Mouse (Mus musculus) testis, adult 2 months (tissue): ENCODE measurements around the gene Adgrv1. TPM values are rescaled to one million over a fixed set of nuclear protein-coding genes. Genes with fewer than 3 reads are reported as not detected.
"Not testable (repeated sequence)": the region's sequence is repeated elsewhere in the genome, so short reads cannot be mapped to it uniquely, and the experiment has no call there.

Source experiments
- H3K27ac ChIP-seq: fragments of 200-500 bp; 2 replicates; pipeline ENCODE4 v1.5.1; 2012; ENCODE audit warnings: low read depth, low read length; ENCODE audit not compliant: control insufficient read depth, insufficient read depth
- H3K27me3 ChIP-seq: fragments of 200-500 bp; 2 replicates; pipeline ENCODE4 v1.6.1; 2012; ENCODE audit warnings: mild to moderate bottlenecking, low read length, moderate library complexity; ENCODE audit not compliant: control insufficient read depth, insufficient read depth
- H3K36me3 ChIP-seq: fragments of 200-500 bp; 2 replicates; pipeline ENCODE4 v1.6.1; 2012; ENCODE audit warnings: mild to moderate bottlenecking, low read length; ENCODE audit not compliant: control insufficient read depth, insufficient read depth
- H3K4me1 ChIP-seq: fragments of 200-500 bp; 2 replicates; pipeline ENCODE4 v1.6.1; 2012; ENCODE audit warnings: low read length; ENCODE audit not compliant: control insufficient read depth, insufficient read depth
- H3K4me3 ChIP-seq: fragments of 200-500 bp; 2 replicates; pipeline ENCODE4 v1.5.1; 2012; ENCODE audit warnings: low read depth, mild to moderate bottlenecking, low read length, moderate library complexity, mixed read lengths; ENCODE audit not compliant: control insufficient read depth
- CTCF ChIP-seq: fragments of 200-500 bp; IDR thresholded peaks from 2 replicates; pipeline ENCODE4 v1.5.1; 2012; ENCODE audit warnings: low read depth, mild to moderate bottlenecking, inconsistent platforms, low read length, moderate library complexity; ENCODE audit not compliant: control insufficient read depth, insufficient read depth, insufficient replicate concordance
- POLR2A ChIP-seq: fragments of 200-500 bp; IDR thresholded peaks from 2 replicates; pipeline ENCODE4 v1.6.1; 2012; ENCODE audit warnings: low read depth, mild to moderate bottlenecking, inconsistent platforms, low read length, moderate library complexity; ENCODE audit not compliant: control insufficient read depth
- polyA plus RNA-seq: library from polyadenylated mRNA; depleted of rRNA; stranded (reverse); fragments of >200 nt; gene quantifications from 2 replicates; pipeline ENCODE4 v1.2.3, GENCODE M21; 2012

The Adgrv1 gene
- polyA plus RNA-seq, 1 experiment: 6.7 TPM

- Histone ChIP-seq H3K27ac (peak overlapping the region; percentile 88), H3K27me3 (no peaks in the 10 kb centered on the region), H3K4me3 (peak overlapping the region; percentile 93), H3K36me3 (no peaks in the 10 kb centered on the region), H3K4me1 (peaks cover 5% of the 10 kb centered on the region)
- TF ChIP-seq CTCF: no peak
- TF ChIP-seq POLR2A: no peak
Measured at GRCm38 (mm10) chr13:81657008-81657350, 24.0 kb upstream of the Adgrv1 start.

- Histone ChIP-seq H3K36me3 (no peaks in the 10 kb centered on the region), H3K4me3 (no peak overlapping the region), H3K27ac (peak overlapping the region; percentile 0; the same call in 1 of the 2 replicates), H3K27me3 (no peaks in the 10 kb centered on the region), H3K4me1 (peaks cover 5% of the 10 kb centered on the region)
- TF ChIP-seq POLR2A: no peak
- no peak for TF ChIP-seq CTCF
Measured at GRCm38 (mm10) chr13:81656091-81656850, 23.3 kb upstream of the Adgrv1 start.

- H3K36me3 ChIP-seq, H3K4me3 ChIP-seq: not testable (repeated sequence)
Measured at GRCm38 (mm10) chr13:81650382-81650781, 17.4 kb upstream of the Adgrv1 start.

GRCm38 (mm10) chr13:81646348-81646747 lies 13.4 kb upstream of the Adgrv1 start:
- Histone ChIP-seq H3K4me1 (no peaks in the 10 kb centered on the region), H3K27me3 (no peaks in the 10 kb centered on the region), H3K4me3 (no peak overlapping the region), H3K27ac (no peak overlapping the region), H3K36me3 (no peaks in the 10 kb centered on the region)
- TF ChIP-seq CTCF (no peak), POLR2A (no peak)

More at GRCm38 (mm10) chr13:81650382-81650781, 17.4 kb upstream of the Adgrv1 start:
- H3K27me3 ChIP-seq, H3K27ac ChIP-seq, H3K4me1 ChIP-seq: not testable (repeated sequence)

DNA sequence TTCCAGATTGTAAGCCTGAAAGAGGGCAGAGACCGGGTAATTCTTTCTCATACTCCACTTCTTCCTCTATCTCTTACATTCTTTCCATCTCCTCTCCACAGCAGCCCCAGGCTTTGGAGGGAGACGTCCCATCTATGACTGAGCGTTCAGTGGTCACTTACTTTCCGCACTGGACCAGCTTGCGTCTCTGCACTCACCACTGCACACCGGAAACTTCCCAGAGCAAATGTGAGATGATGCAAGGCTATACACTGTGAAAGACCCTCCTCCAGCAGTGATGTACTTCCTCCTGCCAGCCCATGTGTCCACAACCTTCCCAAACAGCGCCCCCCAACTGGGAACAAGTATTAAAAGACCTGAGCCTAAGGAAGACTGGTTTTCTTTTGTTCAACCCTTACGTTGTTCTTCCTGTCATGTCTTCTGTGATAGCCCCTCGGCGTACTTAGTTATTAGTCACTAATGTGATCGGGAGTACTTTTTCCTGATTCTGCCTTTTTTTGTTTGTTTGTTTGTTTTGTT lies 11.2 kb upstream of the Adgrv1 start:
- TF ChIP-seq POLR2A (no peak), CTCF (no peak)
- Histone ChIP-seq H3K4me3 (peak overlapping the region; percentile 3; the same call in 1 of the 2 replicates), H3K27me3 (no peaks in the 10 kb centered on the region), H3K4me1 (no peaks in the 10 kb centered on the region), H3K36me3 (no peaks in the 10 kb centered on the region), H3K27ac (no peak overlapping the region)

DNA sequence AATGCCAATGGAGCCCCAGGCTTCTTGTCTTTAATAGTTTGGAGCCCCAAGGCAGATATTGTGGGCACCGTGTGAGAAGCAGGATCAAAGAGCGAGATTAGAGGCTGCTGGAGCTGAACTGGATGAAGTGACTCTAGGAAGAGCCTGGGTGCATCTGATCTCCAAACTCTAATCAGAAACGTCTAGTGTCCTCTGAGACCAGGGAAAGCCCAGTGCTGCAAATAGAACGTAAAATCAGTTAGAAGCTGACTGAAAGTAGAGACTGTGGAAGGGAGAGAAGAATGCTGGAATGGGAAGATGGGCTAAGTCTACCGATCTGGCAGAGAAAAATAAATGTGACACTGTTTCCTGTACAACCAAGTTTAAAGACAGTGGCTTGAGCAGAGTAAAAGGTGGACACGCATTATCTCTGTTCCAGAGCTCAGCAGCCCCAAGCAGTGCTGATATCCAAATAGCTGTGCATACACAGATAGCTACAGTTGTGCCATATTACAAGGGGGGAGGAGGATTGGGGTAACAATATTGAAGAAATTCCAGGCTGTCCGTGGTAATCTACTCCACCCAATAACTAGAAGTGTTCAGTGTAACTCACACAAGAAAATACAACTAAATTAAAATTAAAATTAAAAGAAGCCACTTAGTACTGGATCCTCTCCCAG lies 9.7 kb upstream of the Adgrv1 start:
- Histone ChIP-seq H3K4me1 (no peaks in the 10 kb centered on the region), H3K27ac (no peak overlapping the region), H3K36me3 (no peaks in the 10 kb centered on the region), H3K27me3 (no peaks in the 10 kb centered on the region), H3K4me3 (no peak overlapping the region)
- TF ChIP-seq POLR2A (no peak), CTCF (no peak)

DNA sequence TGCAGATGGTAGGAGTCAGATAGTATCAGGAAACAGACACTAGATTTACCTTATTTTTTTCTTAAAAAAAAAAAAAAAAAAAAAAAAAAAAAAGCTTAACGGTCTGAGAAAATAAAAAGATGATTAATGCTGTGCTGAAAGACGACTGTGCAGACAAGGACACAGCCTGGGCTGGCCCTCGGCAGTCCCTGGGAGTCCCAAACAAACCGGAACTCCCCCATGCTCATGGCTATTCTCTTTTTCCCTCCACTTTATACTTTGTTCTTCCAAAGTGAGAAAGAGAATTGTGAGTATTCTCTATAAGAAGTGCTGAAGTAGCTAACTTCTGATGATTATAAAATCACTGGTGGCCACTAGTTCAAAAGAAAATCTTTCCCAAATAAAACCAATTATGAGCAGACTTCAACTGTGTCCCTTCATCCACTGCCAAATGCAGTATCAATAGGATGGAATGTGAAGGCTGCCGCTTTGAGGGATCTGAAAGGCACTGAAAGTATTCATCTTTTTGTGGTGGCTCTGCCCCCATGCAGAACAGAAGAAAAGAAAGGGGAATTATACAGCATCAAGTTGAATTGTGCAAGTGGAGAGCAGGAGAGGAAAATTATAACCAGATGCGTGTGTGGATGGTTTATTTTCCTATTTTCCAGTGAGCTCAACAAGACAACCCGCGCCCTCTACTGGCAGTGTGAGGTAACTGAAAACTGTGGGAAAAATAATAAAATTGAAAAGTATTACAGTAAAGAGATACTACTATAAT lies 8.5 kb upstream of the Adgrv1 start:
- no peak overlapping the region for H3K4me3 ChIP-seq
- H3K27ac ChIP-seq: no peak overlapping the region
- H3K4me1 ChIP-seq: no peaks in the 10 kb centered on the region
- TF ChIP-seq CTCF (no peak), POLR2A (no peak)
- H3K27me3 ChIP-seq: no peaks in the 10 kb centered on the region
- no peaks in the 10 kb centered on the region for H3K36me3 ChIP-seq
